Mouse (Mus musculus) heart, postnatal 0 days (tissue): ENCODE measurements around the gene Gm10188.

ENCODE experiments used
- CTCF ChIP-seq: IDR thresholded peaks from 2 replicates; pipeline ENCODE4 v1.5.1; 2016; ENCODE audit warnings: antibody characterized with exemption, control low read depth, low read depth
- EP300 ChIP-seq: IDR thresholded peaks from 2 replicates; pipeline ENCODE4 v1.6.1; 2016; ENCODE audit warnings: antibody characterized with exemption, low read depth

- TF ChIP-seq CTCF (no peak), EP300 (no peak)
Observed at GRCm38 (mm10) chr1:132186303-132186702, 43.3 kb downstream of the Gm10188 start.
